Mouse (Mus musculus): ENCODE measurements around the gene Capn9. TPM values are rescaled to one million over a fixed set of nuclear protein-coding genes. Genes with fewer than 3 reads are reported as not detected.

Gene Capn9
- polyA plus RNA-seq, 1 experiment from 2014 or later, result 0.36 TPM

- Histone ChIP-seq H3K4me1 (ENCODE audit: control insufficient read depth, insufficient read depth, low read length) (peaks cover 22% of the 10 kb centered on the region), H3K4me3 (ENCODE audit: low read depth, low read length) (no peak overlapping the region), H3K27ac (ENCODE audit: low read depth, low read length) (peak overlapping the region; percentile 60; the same call in 1 of the 2 replicates), H3K9ac (replicated peaks; ENCODE audit: low read depth, low read length) (no peak overlapping the region), H3K4me2 (ENCODE audit: low read depth, low read length) (no peak overlapping the region), H3K27me3 (ENCODE audit: control insufficient read depth, insufficient read depth, low read length) (no peaks in the 10 kb centered on the region), H3K36me3 (ENCODE audit: control insufficient read depth, insufficient read depth, low read length) (no peaks in the 10 kb centered on the region), H3K9me3 (ENCODE audit: control insufficient read depth, low read length) (no peaks in the 10 kb centered on the region)
- no peak for ATAC-seq (ENCODE audit: low read depth)
These were observed 72.4 kb downstream of the Capn9 start for GRCm38 (mm10) chr8:124648311-124648710.

GRCm38 (mm10) chr8:124651776-124652175 lies 75.9 kb downstream of the Capn9 start:
- H3K4me1 ChIP-seq (ENCODE audit: control insufficient read depth, insufficient read depth, low read length), result 0 out of 2 replicates have a peak, but pooled peaks cover 14% of the 10 kb centered on the region

GRCm38 (mm10) chr8:124652546-124652945 lies 76.6 kb downstream of the Capn9 start:
- Histone ChIP-seq H3K27me3 (ENCODE audit: control insufficient read depth, insufficient read depth, low read length) (no peaks in the 10 kb centered on the region), H3K27ac (ENCODE audit: low read depth, low read length) (peak overlapping the region; percentile 34; the same call in 1 of the 2 replicates), H3K36me3 (ENCODE audit: control insufficient read depth, insufficient read depth, low read length) (no peaks in the 10 kb centered on the region), H3K4me1 (ENCODE audit: control insufficient read depth, insufficient read depth, low read length) (0 out of 2 replicates have a peak, but pooled peaks cover 14% of the 10 kb centered on the region), H3K9me3 (ENCODE audit: control insufficient read depth, low read length) (no peaks in the 10 kb centered on the region), H3K4me2 (ENCODE audit: low read depth, low read length) (no peak overlapping the region), H3K4me3 (ENCODE audit: low read depth, low read length) (no peak overlapping the region), H3K9ac (replicated peaks; ENCODE audit: low read depth, low read length) (no peak overlapping the region)
- WGBS, result 40% methylated on average over 4 of the region's 4 CpGs
- peak; percentile 38; the same call in 1 of the 2 replicates for ATAC-seq (ENCODE audit: low read depth)

More at GRCm38 (mm10) chr8:124651776-124652175, 75.9 kb downstream of the Capn9 start:
- ATAC-seq (ENCODE audit: low read depth), result no peak
- H3K9ac ChIP-seq (replicated peaks; ENCODE audit: low read depth, low read length), result no peak overlapping the region
- H3K36me3 ChIP-seq (ENCODE audit: control insufficient read depth, insufficient read depth, low read length), result no peaks in the 10 kb centered on the region
- no peaks in the 10 kb centered on the region for H3K9me3 ChIP-seq (ENCODE audit: control insufficient read depth, low read length)
- WGBS, result 93% methylated on average over 20 of the region's 20 CpGs
- no peaks in the 10 kb centered on the region for H3K27me3 ChIP-seq (ENCODE audit: control insufficient read depth, insufficient read depth, low read length)
- no peak overlapping the region for H3K4me3 ChIP-seq (ENCODE audit: low read depth, low read length)
- H3K4me2 ChIP-seq (ENCODE audit: low read depth, low read length), result no peak overlapping the region
- H3K27ac ChIP-seq (ENCODE audit: low read depth, low read length), result no peak overlapping the region

DNA sequence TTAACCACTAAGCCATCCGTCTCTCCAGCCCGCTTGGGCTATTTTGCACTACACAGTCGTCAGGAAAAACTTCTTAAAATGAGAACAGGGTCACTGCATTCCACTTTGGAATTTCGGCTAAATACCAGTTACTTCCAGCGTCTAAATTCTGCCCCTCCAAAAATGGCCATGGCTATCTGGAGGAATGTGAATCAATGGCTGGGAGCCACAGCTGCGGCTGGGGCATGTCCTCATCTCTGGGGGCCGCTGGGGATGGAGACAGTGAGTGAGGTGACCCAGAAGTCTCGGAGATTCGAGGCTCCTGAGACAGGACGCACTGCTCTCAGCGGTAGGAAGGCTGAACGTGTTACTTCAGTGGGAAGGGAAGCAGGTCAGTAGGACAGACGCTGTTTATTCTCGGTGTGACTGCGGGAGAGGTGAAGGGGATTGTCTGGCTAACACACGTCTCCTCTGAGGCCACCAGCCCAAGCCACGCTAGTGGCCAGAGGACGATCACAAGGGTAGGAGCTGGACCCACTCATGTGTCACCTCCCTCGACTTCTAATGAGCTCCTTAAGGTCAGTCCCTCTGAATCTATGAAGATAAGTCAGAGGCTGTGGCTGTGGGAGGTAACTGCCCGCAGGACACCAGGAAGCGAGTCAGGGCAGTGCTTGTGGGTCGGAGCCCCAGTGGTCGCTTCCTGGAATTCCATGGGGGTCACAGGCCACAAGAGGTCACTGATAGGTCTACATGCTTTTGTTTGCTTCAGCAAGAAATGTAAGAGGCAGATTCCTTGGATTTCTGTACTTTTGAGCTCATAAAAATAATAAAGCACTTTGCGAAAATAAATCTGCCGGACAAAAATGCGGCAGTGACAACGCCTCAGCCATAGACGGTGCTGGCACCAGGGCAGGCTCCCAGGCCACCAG lies 77.9 kb downstream of the Capn9 start:
- WGBS, result 71% methylated on average over 28 of the region's 28 CpGs
- Histone ChIP-seq H3K4me1 (ENCODE audit: control insufficient read depth, insufficient read depth, low read length) (peaks cover 24% of the 10 kb centered on the region), H3K27ac (ENCODE audit: low read depth, low read length) (no peak overlapping the region), H3K9me3 (ENCODE audit: control insufficient read depth, low read length) (no peaks in the 10 kb centered on the region), H3K4me2 (ENCODE audit: low read depth, low read length) (no peak overlapping the region), H3K27me3 (ENCODE audit: control insufficient read depth, insufficient read depth, low read length) (no peaks in the 10 kb centered on the region), H3K9ac (replicated peaks; ENCODE audit: low read depth, low read length) (no peak overlapping the region), H3K36me3 (ENCODE audit: control insufficient read depth, insufficient read depth, low read length) (no peaks in the 10 kb centered on the region), H3K4me3 (ENCODE audit: low read depth, low read length) (no peak overlapping the region)
- no peak for ATAC-seq (ENCODE audit: low read depth)

GRCm38 (mm10) chr8:124657961-124658360 lies 82.0 kb downstream of the Capn9 start:
- peak overlapping the region; percentile 45; the same call in 1 of the 2 replicates for H3K27ac ChIP-seq (ENCODE audit: low read depth, low read length)

GRCm38 (mm10) chr8:124658415-124658814 lies 82.5 kb downstream of the Capn9 start:
- H3K27me3 ChIP-seq (ENCODE audit: control insufficient read depth, insufficient read depth, low read length), result no peaks in the 10 kb centered on the region
- ATAC-seq (ENCODE audit: low read depth), result peak; percentile 63; the same call in 1 of the 2 replicates
- H3K36me3 ChIP-seq (ENCODE audit: control insufficient read depth, insufficient read depth, low read length), result no peaks in the 10 kb centered on the region
- H3K4me2 ChIP-seq (ENCODE audit: low read depth, low read length), result peak overlapping the region; percentile 16; the same call in 1 of the 2 replicates
- H3K27ac ChIP-seq (ENCODE audit: low read depth, low read length), result peak overlapping the region; percentile 45; the same call in 1 of the 2 replicates
- H3K9ac ChIP-seq (replicated peaks; ENCODE audit: low read depth, low read length), result no peak overlapping the region
- no peak overlapping the region for H3K4me3 ChIP-seq (ENCODE audit: low read depth, low read length)
- no peaks in the 10 kb centered on the region for H3K9me3 ChIP-seq (ENCODE audit: control insufficient read depth, low read length)
- peaks cover 44% of the 10 kb centered on the region for H3K4me1 ChIP-seq (ENCODE audit: control insufficient read depth, insufficient read depth, low read length)
- WGBS, result 14% methylated on average over 2 of the region's 2 CpGs

More at GRCm38 (mm10) chr8:124657961-124658360, 82.0 kb downstream of the Capn9 start:
- Histone ChIP-seq H3K4me3 (ENCODE audit: low read depth, low read length) (no peak overlapping the region), H3K4me2 (ENCODE audit: low read depth, low read length) (no peak overlapping the region; the same call in 1 of the 2 replicates), H3K27me3 (ENCODE audit: control insufficient read depth, insufficient read depth, low read length) (no peaks in the 10 kb centered on the region), H3K9ac (replicated peaks; ENCODE audit: low read depth, low read length) (no peak overlapping the region), H3K4me1 (ENCODE audit: control insufficient read depth, insufficient read depth, low read length) (peaks cover 47% of the 10 kb centered on the region), H3K36me3 (ENCODE audit: control insufficient read depth, insufficient read depth, low read length) (no peaks in the 10 kb centered on the region), H3K9me3 (ENCODE audit: control insufficient read depth, low read length) (no peaks in the 10 kb centered on the region)
- 69% methylated on average over 7 of the region's 7 CpGs for WGBS
- ATAC-seq (ENCODE audit: low read depth), result peak; percentile 19; the same call in 1 of the 2 replicates

GRCm38 (mm10) chr8:124661781-124662180 lies 85.9 kb downstream of the Capn9 start:
- Histone ChIP-seq H3K4me3 (ENCODE audit: low read depth, low read length) (peak overlapping the region; percentile 88), H3K4me1 (ENCODE audit: control insufficient read depth, insufficient read depth, low read length) (peaks cover 43% of the 10 kb centered on the region), H3K36me3 (ENCODE audit: control insufficient read depth, insufficient read depth, low read length) (no peaks in the 10 kb centered on the region), H3K9me3 (ENCODE audit: control insufficient read depth, low read length) (no peaks in the 10 kb centered on the region), H3K27ac (ENCODE audit: low read depth, low read length) (no peak overlapping the region), H3K27me3 (ENCODE audit: control insufficient read depth, insufficient read depth, low read length) (no peaks in the 10 kb centered on the region), H3K4me2 (ENCODE audit: low read depth, low read length) (peak overlapping the region; percentile 73), H3K9ac (replicated peaks; ENCODE audit: low read depth, low read length) (peak overlapping the region; percentile 22; the same call in 1 of the 2 replicates)
- 47% methylated on average over 9 of the region's 9 CpGs for WGBS
- ATAC-seq (ENCODE audit: low read depth), result no peak

GRCm38 (mm10) chr8:124662446-124663111 lies 86.7 kb downstream of the Capn9 start:
- no peaks in the 10 kb centered on the region for H3K9me3 ChIP-seq (ENCODE audit: control insufficient read depth, low read length)
- peak overlapping the region; percentile 84 for H3K9ac ChIP-seq (replicated peaks; ENCODE audit: low read depth, low read length)
- peaks cover 43% of the 10 kb centered on the region for H3K4me1 ChIP-seq (ENCODE audit: control insufficient read depth, insufficient read depth, low read length)
- H3K4me2 ChIP-seq (ENCODE audit: low read depth, low read length), result peak overlapping the region; percentile 73
- ATAC-seq (ENCODE audit: low read depth), result peak; percentile 42
- H3K27ac ChIP-seq (ENCODE audit: low read depth, low read length), result peak overlapping the region; percentile 88
- peak overlapping the region; percentile 88 for H3K4me3 ChIP-seq (ENCODE audit: low read depth, low read length)
- no peaks in the 10 kb centered on the region for H3K27me3 ChIP-seq (ENCODE audit: control insufficient read depth, insufficient read depth, low read length)
- no peaks in the 10 kb centered on the region for H3K36me3 ChIP-seq (ENCODE audit: control insufficient read depth, insufficient read depth, low read length)
- under 1% methylated on average over 40 of the region's 49 CpGs for WGBS
